Mouse (Mus musculus) adrenal gland, adult 2 months (tissue): ENCODE results near the gene Skida1. TPM values are rescaled to one million over a fixed set of nuclear protein-coding genes. Genes with fewer than 3 reads are reported as not detected.

Source experiments
- DNase-seq: peaks from one replicate; pipeline ENCODE4 v3.0.0; 2021
- polyA plus RNA-seq: library from polyadenylated mRNA; depleted of rRNA; stranded (reverse); fragments of >200 nt; gene quantifications from 2 replicates; pipeline ENCODE4 v1.2.3, GENCODE M21; 2012
- total RNA-seq, 2 experiments: library from RNA; stranded (reverse); gene quantifications; 2 replicates each; pipeline ENCODE4 v1.2.3; 2021

The Skida1 gene
- total and polyA plus RNA-seq, 3 experiments, result 1.8 to 3.8 (median 2.3) TPM

GRCm38 (mm10) chr2:18039566-18040290, 9.1 kb downstream of the Skida1 start:
- no peak for DNase-seq

DNA sequence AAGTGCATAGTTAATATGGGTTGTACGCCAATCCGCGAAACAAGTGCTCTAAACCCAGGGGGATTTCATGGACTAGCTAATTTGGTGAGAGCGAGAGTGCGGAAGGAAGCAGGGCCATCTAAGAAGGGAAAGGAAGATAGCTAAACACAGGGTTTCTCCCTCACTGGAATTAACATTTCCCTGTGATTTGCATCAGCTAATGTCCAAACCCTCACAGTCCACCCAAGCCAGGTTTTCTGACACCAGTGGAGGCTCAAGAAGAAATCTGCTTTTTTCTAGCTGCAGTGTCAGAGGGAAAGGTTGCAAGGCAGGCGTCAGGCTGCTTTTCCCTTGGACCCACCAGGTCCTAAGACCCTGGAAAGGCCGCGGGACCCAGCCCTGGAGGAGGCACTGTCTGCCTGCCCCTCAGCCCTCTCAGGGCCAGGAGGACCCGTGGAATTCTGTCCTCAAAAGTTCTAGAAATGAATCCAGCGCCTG, 9.9 kb downstream of the Skida1 start:
- no peak for DNase-seq

GRCm38 (mm10) chr2:18038141-18038752, 10.6 kb downstream of the Skida1 start:
- DNase-seq, result no peak

- no peak for DNase-seq
Measured at GRCm38 (mm10) chr2:18037491-18037890, 11.4 kb downstream of the Skida1 start, which contains the start of gene A930004D18Rik. A930004D18Rik (minus strand) TSS chr2:18037737.

DNA sequence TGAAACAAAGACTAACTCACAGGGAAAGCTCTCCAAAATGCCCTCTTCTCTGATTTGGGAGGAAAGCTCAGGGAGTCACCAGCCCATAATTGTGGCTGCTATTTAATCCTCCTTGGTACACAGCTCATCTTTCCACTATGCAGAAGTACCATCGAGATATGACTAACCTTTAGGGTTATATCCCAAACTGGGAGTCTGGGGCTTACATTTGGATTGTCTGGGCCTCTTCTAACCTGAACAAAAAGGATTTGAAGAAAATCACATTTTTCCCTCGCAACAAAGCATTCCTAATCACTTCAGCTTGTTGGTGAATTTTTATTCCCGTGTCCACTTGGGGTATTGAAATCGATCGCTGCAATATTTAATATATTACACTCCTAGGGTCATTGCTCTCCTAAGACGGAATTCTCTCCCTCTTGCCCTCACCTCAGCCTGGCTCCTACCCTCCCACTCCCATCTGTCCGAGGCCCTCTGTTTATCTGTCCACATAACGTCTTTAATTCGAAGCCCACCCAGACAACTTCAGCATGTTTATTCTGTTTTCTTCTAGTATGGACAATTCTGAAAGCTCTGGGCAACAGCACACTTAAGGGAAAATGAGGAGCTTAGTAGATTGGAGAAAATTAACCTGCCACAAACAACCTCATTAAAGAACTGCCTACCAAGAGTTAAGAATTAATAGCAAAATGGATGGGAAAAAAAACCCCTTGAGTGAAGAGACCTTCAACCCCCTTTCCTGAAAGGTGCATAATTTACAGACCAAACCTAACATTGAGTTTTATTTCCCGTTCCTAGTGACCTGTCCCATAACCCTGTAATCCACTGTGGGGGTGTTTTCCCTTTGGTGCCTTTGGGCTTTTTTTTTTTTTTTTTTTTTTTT, 14.2 kb downstream of the Skida1 start:
- DNase-seq, result no peak

- DNase-seq, result no peak
Measured at GRCm38 (mm10) chr2:18033166-18034108, 15.4 kb downstream of the Skida1 start.

- DNase-seq, result no peak
Measured at GRCm38 (mm10) chr2:18032538-18032895, 16.3 kb downstream of the Skida1 start.

DNA sequence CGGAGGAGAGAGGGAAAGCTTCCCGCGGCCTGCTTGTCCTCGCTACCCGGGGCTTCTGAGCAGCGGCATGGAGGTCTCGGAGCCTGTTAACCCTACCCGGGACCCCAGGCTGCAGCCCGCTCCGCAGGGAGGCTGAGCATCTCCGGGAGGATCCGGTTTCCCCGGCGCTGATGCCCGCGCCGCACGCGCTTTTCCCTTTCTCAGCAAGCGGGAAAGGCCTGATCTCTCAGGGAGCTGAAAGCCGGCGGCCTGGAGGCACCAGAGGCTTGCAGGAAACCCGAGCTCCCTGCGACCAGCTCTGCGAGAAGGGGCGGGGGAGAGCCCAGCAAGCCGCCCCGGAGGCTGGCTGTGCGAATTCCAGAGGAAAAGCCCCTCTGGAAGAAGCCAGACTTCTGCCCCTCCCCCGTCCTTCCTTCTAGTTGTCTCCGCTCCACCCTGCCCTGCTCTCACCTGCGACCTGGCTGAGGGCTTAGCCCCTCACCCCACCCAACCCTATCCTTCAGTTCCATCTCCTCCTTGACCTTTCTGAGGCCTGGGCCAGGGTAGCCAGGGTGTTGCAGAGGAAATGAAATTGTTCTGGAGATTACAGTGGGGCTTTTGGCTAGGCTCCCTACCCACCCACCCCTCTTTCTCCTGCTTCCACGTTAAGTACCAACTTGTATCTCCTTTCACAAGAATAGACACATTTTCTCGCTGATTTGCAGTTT, 16.9 kb downstream of the Skida1 start:
- peak; percentile 72 for DNase-seq

GRCm38 (mm10) chr2:18031271-18031821, 17.5 kb downstream of the Skida1 start:
- peak; percentile 67 for DNase-seq

- DNase-seq, result no peak
Measured at GRCm38 (mm10) chr2:18030581-18030980, 18.3 kb downstream of the Skida1 start.

DNA sequence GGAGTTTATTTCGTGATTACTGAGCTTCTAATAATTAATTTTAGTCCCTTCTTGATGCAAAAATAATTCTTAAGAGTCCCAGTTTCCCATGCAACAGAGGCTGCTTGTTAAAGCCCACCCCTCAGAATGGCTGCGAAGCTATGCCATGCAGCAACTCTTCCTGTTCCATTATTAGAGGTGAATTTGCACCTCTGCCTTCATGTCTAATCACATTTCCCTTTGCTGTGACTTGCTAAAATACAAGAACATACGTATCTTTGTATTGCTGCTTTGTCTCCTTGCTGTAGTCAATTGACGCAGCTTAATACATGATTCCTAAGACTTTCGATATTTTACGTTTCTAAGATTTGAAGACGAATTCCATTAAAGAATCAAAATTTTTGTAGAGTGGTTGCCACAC, 19.2 kb downstream of the Skida1 start:
- DNase-seq, result no peak

DNA sequence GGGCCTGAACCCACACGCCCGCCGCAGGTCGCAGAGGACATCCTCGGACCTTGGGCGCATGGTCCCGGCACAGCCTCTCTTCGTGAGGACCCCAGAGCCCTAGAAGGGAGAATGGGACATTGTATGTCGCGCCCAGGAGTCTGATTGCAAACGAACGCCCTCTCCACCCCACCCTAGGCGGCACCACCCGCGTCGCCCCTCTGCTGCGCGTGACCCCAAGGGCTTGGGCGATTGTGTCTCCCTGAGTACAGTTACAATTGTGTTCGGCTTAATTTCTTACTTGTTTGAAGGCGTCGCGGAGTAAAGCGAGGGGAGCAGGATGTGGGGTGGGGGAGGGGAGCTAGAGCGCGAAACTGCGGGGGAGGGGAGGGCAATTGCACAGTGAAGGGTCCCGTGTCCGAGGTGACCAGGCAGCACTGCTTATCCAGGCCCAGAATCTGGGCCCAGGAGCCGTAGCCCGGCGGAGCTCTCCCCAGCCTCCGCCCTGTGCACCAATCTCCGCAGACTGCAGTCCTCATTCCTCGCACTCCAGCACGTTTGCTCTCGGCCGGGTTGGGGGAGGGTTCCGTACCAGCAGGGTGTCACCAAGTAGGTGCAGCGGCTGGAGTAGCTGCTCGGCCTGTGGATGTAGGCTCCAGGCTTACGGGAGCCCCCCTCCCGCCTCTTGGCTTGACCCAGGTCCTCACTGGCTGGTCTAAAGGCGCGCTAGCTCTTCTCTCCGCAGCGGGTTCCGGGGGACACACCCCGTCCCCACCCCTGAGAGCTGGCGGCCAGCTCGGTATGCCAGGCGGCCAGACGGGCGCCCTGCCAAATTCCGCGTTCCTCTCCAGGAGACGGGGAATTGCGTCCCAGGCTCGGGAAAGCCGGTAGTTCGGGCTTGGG, 20.5 kb downstream of the Skida1 start:
- DNase-seq, result peak; percentile 97

DNA sequence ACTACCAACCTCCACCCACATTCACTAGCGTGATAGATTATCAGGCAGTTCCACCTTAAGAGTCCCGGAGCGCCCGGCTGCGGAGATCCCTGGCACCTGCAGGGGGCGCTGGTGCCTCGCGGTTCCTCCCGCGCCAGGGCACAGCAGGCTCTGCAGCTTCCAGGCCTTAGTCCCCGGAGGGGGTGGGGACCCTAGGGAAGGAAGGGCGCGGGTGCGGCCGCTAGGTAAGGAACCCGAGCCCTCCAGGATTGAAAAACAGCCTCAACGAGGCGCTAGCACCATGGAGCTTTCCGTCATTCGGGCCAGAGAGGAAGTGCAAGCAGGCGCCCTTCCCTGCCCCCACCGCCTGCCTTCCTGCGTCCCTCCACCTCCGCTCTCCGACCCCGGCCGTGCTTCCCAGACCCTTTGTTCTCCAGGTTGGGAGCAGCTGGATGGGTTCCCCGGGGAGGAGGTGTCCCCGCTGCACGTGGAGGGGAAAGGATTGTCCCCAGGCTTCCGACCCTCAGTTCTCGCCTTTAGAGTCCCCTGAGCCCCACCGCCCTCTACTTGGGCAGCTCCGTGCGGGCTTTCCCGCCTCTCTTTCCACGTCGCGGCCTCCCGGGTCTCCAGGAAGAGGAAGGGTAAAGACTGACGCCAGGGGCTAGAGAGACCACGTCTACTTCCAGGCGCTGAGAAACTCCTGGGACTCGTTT, 21.3 kb downstream of the Skida1 start:
- DNase-seq, result peak; percentile 96

DNA sequence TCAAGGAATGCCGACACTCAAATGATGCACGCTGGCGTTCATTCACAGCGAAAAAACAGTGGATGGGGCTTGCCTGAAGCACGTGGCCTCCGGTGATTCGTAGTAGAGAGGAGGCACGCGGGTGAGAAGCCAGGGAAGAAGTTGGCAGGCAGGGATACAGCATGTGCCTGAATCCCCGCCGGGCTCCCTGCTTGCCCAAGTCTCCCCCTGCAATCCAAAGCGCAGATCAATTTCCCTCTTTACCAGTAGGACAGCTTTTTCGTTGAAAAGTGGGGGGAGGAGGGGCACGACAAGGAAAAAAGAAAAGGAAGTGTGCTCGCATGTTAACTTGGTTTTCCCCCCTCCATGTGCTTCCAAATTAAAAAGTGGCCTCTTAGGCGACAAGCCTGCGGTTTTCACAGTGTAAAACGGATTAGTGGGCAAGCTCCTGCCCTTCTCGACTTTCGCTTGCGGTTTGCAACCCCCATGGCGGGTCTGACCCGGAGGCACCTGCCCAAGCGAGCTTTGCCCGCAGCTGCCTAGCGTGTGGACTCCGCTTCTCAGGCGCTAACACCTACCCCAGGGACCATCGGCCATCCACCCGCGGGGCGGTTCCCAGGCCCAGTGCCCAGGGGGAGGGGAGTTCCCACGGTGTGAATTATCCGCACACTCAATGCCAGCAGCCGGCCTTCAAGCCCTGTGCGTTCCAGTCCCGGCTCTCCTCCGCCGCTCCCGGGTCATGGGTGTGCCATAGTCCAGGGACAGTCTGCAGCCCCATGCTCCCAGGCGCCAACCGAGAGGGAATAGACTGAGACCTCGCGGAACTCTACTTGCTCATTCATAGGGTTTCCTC, 22.5 kb downstream of the Skida1 start:
- peak; percentile 86 for DNase-seq

DNA sequence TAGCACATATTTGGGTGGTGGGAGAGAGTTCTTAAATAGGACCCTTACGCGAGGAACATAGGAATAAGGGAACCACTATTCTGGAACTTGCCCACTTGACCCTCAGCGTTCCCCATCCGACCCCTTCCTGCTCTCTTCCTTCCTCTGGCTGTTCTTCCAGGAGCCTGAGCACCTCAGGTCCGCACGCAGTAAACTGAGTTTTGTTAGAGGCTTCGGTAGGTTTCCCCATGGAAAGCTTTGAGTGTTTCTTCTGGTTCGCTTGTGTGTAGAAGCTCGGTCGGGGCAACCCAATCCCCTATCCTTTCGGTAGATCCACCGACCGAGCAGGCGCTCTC, 23.1 kb downstream of the Skida1 start:
- DNase-seq, result no peak

GRCm38 (mm10) chr2:18025116-18025515, 23.7 kb downstream of the Skida1 start:
- no peak for DNase-seq

GRCm38 (mm10) chr2:18022886-18023285, 26.0 kb downstream of the Skida1 start:
- no peak for DNase-seq

DNA sequence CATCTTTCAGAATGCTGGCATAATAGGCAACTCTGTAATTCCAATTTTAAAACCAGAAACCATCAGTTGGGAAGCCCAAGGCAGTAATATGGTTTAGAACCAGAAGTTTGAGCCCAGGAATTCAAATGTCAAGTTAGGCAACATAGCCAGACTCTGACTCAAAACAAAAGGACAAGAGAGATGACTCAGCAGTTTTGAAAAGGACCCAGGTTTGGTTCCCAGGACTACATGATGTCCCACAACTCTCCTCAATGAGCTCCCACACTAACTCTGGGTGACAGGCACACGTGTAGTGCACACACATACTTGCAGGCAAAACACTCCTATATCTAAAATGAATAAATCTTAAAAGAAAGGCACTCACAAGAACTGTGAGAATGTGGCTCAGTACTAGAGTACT, 29.7 kb downstream of the Skida1 start:
- DNase-seq, result no peak
